Mouse (Mus musculus) erythroblast, embryonic 14.5 days (primary cell): ENCODE results near the gene 1700029P11Rik. TPM values are rescaled to one million over a fixed set of nuclear protein-coding genes. Genes with fewer than 3 reads are reported as not detected.

Experiments used
- H3K27me3 ChIP-seq: 2 replicates; pipeline ENCODE4 v1.6.1; 2012; ENCODE audit warnings: inconsistent platforms; ENCODE audit not compliant: control insufficient read depth
- H3K36me3 ChIP-seq: 2 replicates; pipeline ENCODE4 v1.6.1; 2012; ENCODE audit warnings: mild to moderate bottlenecking, inconsistent platforms; ENCODE audit not compliant: control insufficient read depth
- H3K4me1 ChIP-seq: 2 replicates; pipeline ENCODE4 v1.6.1; 2012; ENCODE audit warnings: inconsistent platforms; ENCODE audit not compliant: control insufficient read depth
- H3K4me3 ChIP-seq: replicated peaks from 2 replicates; pipeline ENCODE3; 2012; ENCODE audit warnings: moderate library complexity, mild to moderate bottlenecking, inconsistent platforms
- H3K9me3 ChIP-seq: 2 replicates; pipeline ENCODE4 v1.6.1; 2012; ENCODE audit warnings: low read length, inconsistent platforms, mixed read lengths; ENCODE audit not compliant: control insufficient read depth
- GATA1 ChIP-seq: IDR thresholded peaks from 2 replicates; pipeline ENCODE4 v1.6.1; 2012; ENCODE audit warnings: low read length, inconsistent platforms, mixed read lengths
- TAL1 ChIP-seq: IDR thresholded peaks from 3 replicates; pipeline ENCODE4 v1.6.1; 2012; ENCODE audit warnings: low read length, inconsistent platforms, mixed read lengths
- polyA plus RNA-seq: library from polyadenylated mRNA; stranded (reverse); fragments of >175 nt; gene quantifications from 2 replicates; pipeline ENCODE4 v1.2.3, GENCODE M21; 2012

The 1700029P11Rik gene
- polyA plus RNA-seq, 1 experiment = not detected

DNA sequence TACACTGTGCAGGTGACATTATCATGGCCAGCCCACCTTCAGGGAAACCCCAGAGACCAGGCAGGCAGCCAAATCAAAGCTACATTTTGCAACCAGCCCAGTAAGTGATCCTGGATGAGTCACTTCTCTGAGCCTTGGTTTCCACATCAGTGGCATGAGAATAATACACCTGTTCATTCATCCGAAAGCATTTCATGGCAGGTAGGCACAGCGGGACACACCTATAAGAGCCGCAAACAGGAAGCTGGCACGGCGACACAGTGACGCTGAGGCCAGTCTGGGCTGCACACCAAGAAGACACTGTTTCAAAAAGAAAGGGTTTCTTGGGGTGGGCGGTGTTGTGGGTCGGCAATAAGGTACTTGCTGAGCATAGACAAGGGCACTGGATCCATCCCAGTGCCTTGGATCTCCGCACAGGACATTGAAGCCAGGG, 26.2 kb upstream of the 1700029P11Rik start:
- no peak overlapping the region for H3K4me3 ChIP-seq
- H3K4me1 ChIP-seq = peaks cover 13% of the 10 kb centered on the region
- no peaks in the 10 kb centered on the region for H3K9me3 ChIP-seq
- H3K36me3 ChIP-seq = peaks cover 66% of the 10 kb centered on the region
- H3K27me3 ChIP-seq = no peaks in the 10 kb centered on the region
- TF ChIP-seq TAL1 = no peak
- TF ChIP-seq GATA1 = no peak

DNA sequence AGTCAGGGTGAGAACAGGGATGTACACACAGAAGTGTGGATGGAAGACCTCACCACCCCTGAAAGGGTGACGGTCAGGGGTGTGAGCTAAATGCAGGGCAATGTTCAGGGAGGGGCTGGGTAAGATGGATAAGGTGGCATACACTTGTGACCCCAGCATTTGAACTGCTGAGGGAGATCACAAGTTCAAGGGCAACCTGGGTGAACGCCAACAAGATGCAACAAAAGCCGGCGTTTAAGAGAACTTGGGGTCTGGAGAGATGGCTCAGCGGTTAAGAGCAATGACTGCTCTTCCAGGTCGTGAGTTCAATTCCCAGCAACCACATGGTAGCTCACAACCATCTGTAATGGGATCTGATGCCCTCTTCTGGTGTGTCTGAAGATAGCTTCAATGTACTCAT, 25.6 kb upstream of the 1700029P11Rik start:
- Histone ChIP-seq H3K4me3 (no peak overlapping the region), H3K9me3 (no peaks in the 10 kb centered on the region), H3K36me3 (peaks cover 66% of the 10 kb centered on the region), H3K4me1 (peaks cover 16% of the 10 kb centered on the region), H3K27me3 (no peaks in the 10 kb centered on the region)
- TF ChIP-seq GATA1 (no peak), TAL1 (no peak)

GRCm38 (mm10) chr15:81955414-81955813, 24.9 kb upstream of the 1700029P11Rik start:
- Histone ChIP-seq H3K36me3 (peaks cover 66% of the 10 kb centered on the region), H3K4me1 (peaks cover 23% of the 10 kb centered on the region), H3K27me3 (no peaks in the 10 kb centered on the region), H3K4me3 (no peak overlapping the region), H3K9me3 (no peaks in the 10 kb centered on the region)
- no peak for TF ChIP-seq TAL1
- TF ChIP-seq GATA1 = no peak

DNA sequence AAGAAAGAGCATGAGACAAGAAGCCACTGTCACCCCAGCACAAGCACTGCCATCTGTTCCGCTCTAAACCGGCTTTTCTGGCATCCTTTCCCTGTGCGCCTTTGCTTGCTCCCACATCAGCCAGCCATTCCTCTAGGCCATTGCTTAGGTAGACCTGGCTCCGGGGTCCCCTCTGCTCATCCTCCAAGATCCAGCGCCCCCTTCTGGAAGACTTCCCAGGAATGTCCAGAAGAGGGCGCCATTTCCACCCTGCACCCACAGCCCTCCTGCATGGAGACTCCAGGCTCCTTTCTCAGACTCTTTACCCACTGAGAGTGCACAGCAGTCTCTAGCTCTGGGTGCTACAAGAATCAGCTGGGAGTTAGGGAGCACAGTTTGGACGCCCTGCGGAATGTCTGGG, 23.9 kb upstream of the 1700029P11Rik start:
- Histone ChIP-seq H3K4me1 (peaks cover 30% of the 10 kb centered on the region), H3K4me3 (no peak overlapping the region), H3K36me3 (peaks cover 57% of the 10 kb centered on the region), H3K9me3 (no peaks in the 10 kb centered on the region), H3K27me3 (no peaks in the 10 kb centered on the region)
- TF ChIP-seq TAL1 (no peak), GATA1 (no peak)

DNA sequence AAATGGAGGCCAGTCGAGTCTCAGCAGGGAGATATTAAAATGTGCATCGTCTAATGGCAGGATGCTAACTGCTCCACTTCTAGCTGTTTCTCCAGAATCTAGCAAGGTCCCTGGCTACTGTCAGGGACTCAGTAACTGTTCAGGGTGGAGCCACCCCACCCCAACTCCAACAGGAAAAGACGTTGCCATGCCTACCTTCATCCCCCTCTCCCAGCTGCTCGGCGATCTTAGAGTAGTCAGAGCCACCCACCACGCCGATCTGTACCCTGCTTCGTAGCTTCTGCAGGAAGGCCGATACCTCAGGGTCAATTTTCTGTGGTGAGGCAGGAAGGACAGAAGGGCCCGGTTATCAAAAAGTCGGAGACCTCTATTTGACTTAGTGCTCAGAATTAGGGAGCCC, 22.7 kb upstream of the 1700029P11Rik start:
- H3K9me3 ChIP-seq = no peaks in the 10 kb centered on the region
- no peak overlapping the region for H3K4me3 ChIP-seq
- peaks cover 46% of the 10 kb centered on the region for H3K36me3 ChIP-seq
- H3K4me1 ChIP-seq = peaks cover 32% of the 10 kb centered on the region
- no peaks in the 10 kb centered on the region for H3K27me3 ChIP-seq
- TF ChIP-seq TAL1 (no peak), GATA1 (no peak)

DNA sequence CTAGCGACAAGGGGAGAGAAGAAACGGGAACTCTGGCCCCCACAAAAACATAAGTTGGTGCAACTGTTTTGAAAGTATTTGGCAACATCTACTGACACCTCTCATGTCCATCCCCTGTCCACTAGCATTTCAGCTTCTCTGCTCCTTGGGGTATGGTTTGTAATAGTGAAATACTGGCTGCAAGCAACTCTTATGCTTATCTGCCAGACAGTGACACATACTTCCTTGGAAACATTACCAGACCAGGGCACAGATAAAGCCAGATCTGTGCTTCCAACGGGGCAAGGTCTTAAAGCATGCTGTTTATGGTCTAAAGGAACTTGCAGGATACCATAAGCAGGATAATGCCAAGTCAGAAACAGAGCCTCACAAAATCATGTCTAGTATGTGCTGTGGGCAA, 21.4 kb upstream of the 1700029P11Rik start:
- TF ChIP-seq TAL1 = no peak
- TF ChIP-seq GATA1 = no peak
- no peaks in the 10 kb centered on the region for H3K27me3 ChIP-seq
- no peak overlapping the region for H3K4me3 ChIP-seq
- H3K4me1 ChIP-seq = peaks cover 32% of the 10 kb centered on the region
- H3K36me3 ChIP-seq = peaks cover 37% of the 10 kb centered on the region
- no peaks in the 10 kb centered on the region for H3K9me3 ChIP-seq

- H3K36me3 ChIP-seq = peaks cover 23% of the 10 kb centered on the region
- peaks cover 37% of the 10 kb centered on the region for H3K4me1 ChIP-seq
- no peaks in the 10 kb centered on the region for H3K9me3 ChIP-seq
- H3K27me3 ChIP-seq = no peaks in the 10 kb centered on the region
- TF ChIP-seq GATA1 (no peak), TAL1 (no peak)
- H3K4me3 ChIP-seq = peak within 1 kb of the TSS; percentile 80
Observed at GRCm38 (mm10) chr15:81960171-81961077, 19.9 kb upstream of the 1700029P11Rik start, which contains the start of gene Pmm1. Gene Pmm1, minus strand, starts transcription at chr15:81960930.

DNA sequence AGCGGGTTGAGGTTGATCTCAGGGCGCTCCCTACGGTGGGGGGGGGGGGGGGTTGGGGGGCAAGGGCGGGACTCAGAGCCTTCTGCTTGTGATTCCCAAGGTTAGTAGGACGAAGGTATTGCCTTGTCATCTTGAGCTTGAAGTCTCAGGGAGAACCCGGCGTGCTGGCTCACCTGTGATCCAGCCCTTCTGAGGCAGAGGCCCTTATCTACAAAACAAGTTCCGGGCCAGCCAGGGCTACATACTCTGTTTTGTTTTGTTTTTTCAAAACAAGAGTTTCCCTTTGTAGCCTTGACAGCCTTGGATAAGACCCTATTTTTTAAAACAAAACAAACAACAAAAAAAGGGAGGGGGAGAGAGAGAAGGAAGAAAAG, 19.3 kb upstream of the 1700029P11Rik start:
- Histone ChIP-seq H3K36me3 (peaks cover 17% of the 10 kb centered on the region), H3K27me3 (no peaks in the 10 kb centered on the region), H3K4me3 (peak overlapping the region; percentile 80), H3K9me3 (no peaks in the 10 kb centered on the region), H3K4me1 (peaks cover 37% of the 10 kb centered on the region)
- TF ChIP-seq GATA1 = no peak
- TF ChIP-seq TAL1 = no peak

DNA sequence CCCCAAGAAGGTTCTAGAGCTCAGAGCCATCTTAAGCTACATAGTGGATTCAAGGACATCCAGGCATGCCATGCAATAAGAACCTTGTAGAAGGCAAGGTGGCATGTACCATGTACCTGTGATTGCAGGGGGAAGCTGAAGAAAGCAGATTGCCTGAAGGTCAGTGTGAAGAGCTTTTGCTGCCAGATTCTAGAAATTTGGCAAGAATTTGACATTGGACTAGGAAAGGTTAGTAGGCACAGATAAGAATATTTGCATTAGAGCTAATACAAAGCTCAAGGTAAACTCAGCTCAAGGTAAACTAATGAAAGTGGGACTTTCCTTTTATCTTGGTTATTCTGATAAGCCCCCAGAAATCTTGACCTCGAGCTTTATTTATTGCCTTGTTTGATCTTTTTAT, 16.1 kb upstream of the 1700029P11Rik start:
- Histone ChIP-seq H3K27me3 (no peaks in the 10 kb centered on the region; the same call in 1 of the 2 replicates), H3K36me3 (no peaks in the 10 kb centered on the region), H3K4me1 (peaks cover 35% of the 10 kb centered on the region), H3K4me3 (no peak overlapping the region), H3K9me3 (no peaks in the 10 kb centered on the region)
- no peak for TF ChIP-seq TAL1
